Mouse (Mus musculus) CH12.LX (cell line): ENCODE data around the gene Begain.
A peak's percentile ranks its signal among the peaks of the same experiment; 100 is the strongest.

Experiments
- CTCF ChIP-seq, 2 experiments: IDR thresholded peaks in 1 of 2; conservative IDR thresholded peaks in 1 of 2; 2 replicates each; pipeline ENCODE4 v1.5.1; 2011 to 2012; ENCODE audit warnings: low read depth in 2 of 2, low read length in 2 of 2, improper control_type of control experiment in 1 of 2, inconsistent platforms in 1 of 2, mild to moderate bottlenecking in 1 of 2, moderate library complexity in 1 of 2
- NELFE ChIP-seq: IDR thresholded peaks from 2 replicates; pipeline ENCODE4 v1.6.1; 2011; ENCODE audit warnings: low read depth, low read length, improper control_type of control experiment
- POLR2A ChIP-seq: IDR thresholded peaks from 2 replicates; pipeline ENCODE4 v1.6.1; 2011; ENCODE audit warnings: low read depth, mild to moderate bottlenecking, improper control_type of control experiment, low read length
- TBP ChIP-seq: conservative IDR thresholded peaks from 2 replicates; pipeline ENCODE4 v1.6.1; 2011; ENCODE audit warnings: low read depth, low read length, improper control_type of control experiment

DNA sequence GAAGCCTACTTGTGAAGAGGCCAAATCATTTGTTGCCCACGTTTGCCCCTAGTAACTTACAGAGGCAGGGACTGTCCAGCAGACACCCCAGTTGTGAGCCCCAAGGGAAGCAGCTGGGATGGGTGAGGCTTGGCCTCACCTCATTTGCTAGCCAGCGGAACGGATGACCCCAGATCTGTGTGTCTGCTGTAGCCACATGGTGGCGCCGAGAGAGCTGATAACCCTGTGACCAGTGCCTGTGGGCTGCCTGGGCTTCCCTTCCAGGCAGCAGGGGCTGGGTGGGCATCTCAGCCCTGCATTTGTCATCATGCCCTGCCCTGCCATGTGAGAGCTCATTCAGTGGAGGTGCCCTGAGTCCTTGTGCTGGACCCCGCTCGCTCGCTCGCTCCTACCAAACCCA lies 44.2 kb downstream of the Begain start:
- TF ChIP-seq NELFE (no peak), TBP (no peak), CTCF (conservative IDR thresholded peaks at IDR 0.05 in 1 of 2, IDR thresholded peaks at IDR 0.05 in 1 of 2; ENCODE audit: low read depth in 2 of 2, low read length in 2 of 2) (peak in 1 of 2 experiments; percentile 25; a peak in 2 of 4 replicates), POLR2A (no peak)
